Mouse (Mus musculus): ENCODE results near the gene Gm8947. TPM values are rescaled to one million over a fixed set of nuclear protein-coding genes. Genes with fewer than 3 reads are reported as not detected.
"Not testable (repeated sequence)": the region's sequence is repeated elsewhere in the genome, so short reads cannot be mapped to it uniquely, and the experiment has no call there.

Gene Gm8947
- polyA plus RNA-seq, 1 experiment from 2014 or later, result 0.23 TPM

DNA sequence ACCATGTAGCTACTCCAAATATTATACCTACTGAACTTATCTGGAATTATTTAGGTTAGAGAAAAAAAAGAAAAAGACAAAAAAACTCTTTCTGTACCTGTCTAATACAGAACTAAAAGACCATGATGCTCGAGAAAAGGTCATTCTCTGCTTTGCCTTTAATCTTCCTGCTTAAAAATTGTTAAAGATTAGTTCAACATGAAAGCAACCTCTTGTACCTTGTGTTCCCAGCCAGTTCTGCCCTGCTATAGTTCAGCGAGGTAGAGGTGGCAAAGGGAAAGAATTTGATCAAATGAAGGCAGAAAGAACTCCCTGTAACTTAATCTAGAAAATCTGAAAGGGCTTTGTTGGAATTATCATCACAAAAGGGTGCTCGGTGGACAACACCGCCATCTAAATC is 3.8 kb downstream of the Gm8947 start:
- H3K27ac ChIP-seq (replicated peaks); H3K36me3 ChIP-seq; H3K9me3 ChIP-seq (replicated peaks); H3K4me3 ChIP-seq; H3K27me3 ChIP-seq (ENCODE audit: low read depth, poor library complexity, severe bottlenecking); H3K4me1 ChIP-seq; DNase-seq (ENCODE audit: low spot score): not testable (repeated sequence)
- WGBS, result 51% methylated on average over 4 of the region's 4 CpGs

DNA sequence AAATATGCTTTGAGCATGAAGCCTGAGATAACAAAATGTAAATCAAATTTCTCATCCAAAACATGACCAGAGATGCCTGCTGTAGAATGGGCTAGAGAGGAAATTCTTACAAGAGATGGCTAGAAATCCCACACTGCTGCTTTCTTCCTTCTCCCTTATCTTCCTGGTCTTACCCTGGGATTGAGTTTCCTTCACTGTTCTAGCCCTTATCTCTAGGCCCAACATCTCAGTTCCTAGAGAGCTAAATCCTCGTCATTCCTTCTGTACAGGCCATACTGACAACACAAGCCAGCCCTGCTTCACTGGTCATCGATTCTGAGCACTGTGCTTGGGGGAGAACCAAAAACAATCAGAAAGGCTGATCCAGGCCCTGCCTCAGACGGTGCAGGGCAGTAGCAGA is 4.5 kb downstream of the Gm8947 start:
- H3K36me3 ChIP-seq; H3K27ac ChIP-seq (replicated peaks); H3K9me3 ChIP-seq (replicated peaks); DNase-seq (ENCODE audit: low spot score); H3K4me3 ChIP-seq; H3K4me1 ChIP-seq; H3K27me3 ChIP-seq (ENCODE audit: low read depth, poor library complexity, severe bottlenecking): not testable (repeated sequence)
- WGBS, result 78% methylated on average over 3 of the region's 3 CpGs

DNA sequence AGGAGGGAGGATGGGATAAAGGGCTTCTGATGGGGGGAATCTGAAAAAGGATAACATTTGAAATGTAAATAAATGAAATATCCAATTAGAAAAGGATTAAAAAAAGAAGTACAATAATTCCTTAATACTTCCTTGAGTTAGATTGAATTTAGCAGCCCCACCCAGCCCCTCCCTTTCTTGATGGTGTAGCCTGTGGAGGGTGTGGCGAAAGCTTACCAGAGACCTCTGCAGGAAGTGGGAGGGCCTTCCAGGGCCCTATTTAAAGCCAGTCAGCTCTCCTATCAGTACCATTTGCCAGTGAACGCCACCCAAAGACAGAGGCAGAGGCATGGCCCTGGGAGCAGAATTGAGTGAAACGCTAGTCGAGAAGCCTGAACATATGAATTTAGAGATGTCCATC is 5.9 kb downstream of the Gm8947 start, which contains the start of gene Gm47995:
TSS of gene Gm47995 (plus strand) at position 329 of the 400 bp plus-strand sequence.
- H3K36me3 ChIP-seq; DNase-seq (ENCODE audit: low spot score); H3K27me3 ChIP-seq (ENCODE audit: low read depth, poor library complexity, severe bottlenecking); H3K4me3 ChIP-seq; H3K9me3 ChIP-seq (replicated peaks); H3K4me1 ChIP-seq; H3K27ac ChIP-seq (replicated peaks): not testable (repeated sequence)
- 82% methylated on average over 2 of the region's 4 CpGs for WGBS

DNA sequence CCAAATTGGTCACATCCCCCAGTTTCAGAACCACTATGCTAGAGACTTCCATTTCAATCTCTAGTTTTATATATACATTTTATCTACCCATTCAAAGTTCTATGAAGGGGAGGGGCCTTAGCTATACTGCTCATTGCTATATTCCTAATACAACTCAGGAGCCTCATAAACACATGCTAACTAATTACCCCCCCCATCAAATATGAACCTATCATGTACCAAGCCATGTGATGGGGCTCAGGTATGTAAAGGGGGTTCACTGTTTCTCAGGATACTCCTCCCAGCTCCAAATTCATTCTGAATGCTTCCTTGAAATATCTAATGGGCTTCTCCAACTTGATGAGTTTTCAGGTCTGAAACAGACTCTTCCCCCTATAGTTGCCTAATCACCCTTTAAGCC is 8.4 kb downstream of the Gm8947 start:
- not testable (repeated sequence) for H3K4me3 ChIP-seq; H3K27ac ChIP-seq (replicated peaks); H3K27me3 ChIP-seq (ENCODE audit: low read depth, poor library complexity, severe bottlenecking); H3K4me1 ChIP-seq; DNase-seq (ENCODE audit: low spot score); H3K36me3 ChIP-seq; H3K9me3 ChIP-seq (replicated peaks)

DNA sequence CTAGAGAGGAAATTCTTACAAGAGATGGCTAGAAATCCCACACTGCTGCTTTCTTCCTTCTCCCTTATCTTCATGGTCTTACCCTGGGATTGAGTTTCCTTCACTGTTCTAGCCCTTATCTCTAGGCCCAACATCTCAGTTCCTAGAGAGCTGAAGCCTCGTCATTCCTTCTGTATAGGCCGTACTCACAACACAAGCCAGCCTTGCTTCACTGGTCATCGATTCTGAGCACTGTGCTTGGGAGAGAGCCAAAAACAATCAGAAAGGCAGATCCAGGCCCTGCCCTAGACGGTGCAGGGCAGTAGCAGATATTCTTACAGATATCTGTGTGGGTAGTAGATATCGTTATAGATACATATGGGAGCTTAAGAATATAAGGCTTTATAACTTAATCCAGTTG is 10.6 kb downstream of the Gm8947 start:
- DNase-seq (ENCODE audit: low spot score); H3K36me3 ChIP-seq; H3K27me3 ChIP-seq (ENCODE audit: low read depth, poor library complexity, severe bottlenecking); H3K9me3 ChIP-seq (replicated peaks); H3K4me1 ChIP-seq; H3K4me3 ChIP-seq; H3K27ac ChIP-seq (replicated peaks): not testable (repeated sequence)
- WGBS, result 78% methylated on average over 4 of the region's 5 CpGs

DNA sequence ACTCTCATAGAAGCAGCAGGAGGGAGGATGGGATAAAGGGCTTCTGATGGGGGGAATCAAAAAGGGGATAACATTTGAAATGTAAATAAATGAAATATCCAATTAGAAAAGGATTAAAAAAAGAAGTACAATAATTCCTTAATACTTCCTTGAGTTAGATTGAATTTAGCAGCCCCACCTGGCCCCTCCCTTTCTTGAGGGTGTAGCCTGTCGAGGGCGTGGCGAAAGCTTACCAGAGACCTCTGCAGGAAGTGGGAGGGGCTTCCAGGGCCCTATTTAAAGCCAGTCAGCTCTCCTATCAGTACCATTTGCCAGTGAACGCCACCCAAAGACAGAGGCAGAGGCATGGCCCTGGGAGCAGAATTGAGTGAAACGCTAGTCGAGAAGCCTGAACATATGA is 11.6 kb downstream of the Gm8947 start, which contains the start of gene 3110040M04Rik:
TSS of gene 3110040M04Rik (plus strand) at position 304 of the 400 bp plus-strand sequence.
- not testable (repeated sequence) for H3K4me1 ChIP-seq; H3K4me3 ChIP-seq; H3K27ac ChIP-seq (replicated peaks); H3K9me3 ChIP-seq (replicated peaks); DNase-seq (ENCODE audit: low spot score); H3K36me3 ChIP-seq; H3K27me3 ChIP-seq (ENCODE audit: low read depth, poor library complexity, severe bottlenecking)
- WGBS, result no CpG with 5 or more reads among the region's 6 CpGs

DNA sequence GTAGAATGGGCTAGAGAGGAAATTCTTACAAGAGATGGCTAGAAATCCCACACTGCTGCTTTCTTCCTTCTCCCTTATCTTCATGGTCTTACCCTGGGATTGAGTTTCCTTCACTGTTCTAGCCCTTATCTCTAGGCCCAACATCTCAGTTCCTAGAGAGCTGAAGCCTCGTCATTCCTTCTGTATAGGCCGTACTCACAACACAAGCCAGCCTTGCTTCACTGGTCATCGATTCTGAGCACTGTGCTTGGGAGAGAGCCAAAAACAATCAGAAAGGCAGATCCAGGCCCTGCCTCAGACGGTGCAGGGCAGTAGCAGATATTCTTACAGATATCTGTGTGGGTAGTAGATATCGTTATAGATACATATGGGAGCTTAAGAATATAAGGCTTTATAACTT is 16.3 kb downstream of the Gm8947 start:
- not testable (repeated sequence) for H3K4me3 ChIP-seq; H3K27ac ChIP-seq (replicated peaks); DNase-seq (ENCODE audit: low spot score); H3K9me3 ChIP-seq (replicated peaks); H3K4me1 ChIP-seq; H3K27me3 ChIP-seq (ENCODE audit: low read depth, poor library complexity, severe bottlenecking); H3K36me3 ChIP-seq
- WGBS, result 82% methylated on average over 4 of the region's 5 CpGs

DNA sequence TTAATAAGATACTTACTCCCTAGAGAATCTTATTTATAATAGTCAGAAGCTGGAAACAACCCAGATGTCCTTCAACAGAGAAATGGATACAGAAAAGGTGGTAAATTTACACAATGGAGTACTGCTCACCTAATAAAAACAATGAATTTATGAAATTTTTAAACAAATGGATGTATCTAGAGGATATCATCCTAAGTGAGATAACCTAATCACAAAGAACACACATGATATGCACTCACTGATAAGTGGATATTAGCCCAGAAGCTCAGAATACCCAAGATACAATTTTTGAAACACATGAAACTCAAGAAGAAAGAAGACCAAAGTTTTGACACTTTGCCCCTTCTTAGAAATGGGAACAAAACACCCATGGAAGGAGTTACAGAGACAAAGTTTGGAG is 16.8 kb downstream of the Gm8947 start:
- H3K27ac ChIP-seq (replicated peaks); H3K4me1 ChIP-seq; DNase-seq (ENCODE audit: low spot score); H3K36me3 ChIP-seq; H3K4me3 ChIP-seq; H3K27me3 ChIP-seq (ENCODE audit: low read depth, poor library complexity, severe bottlenecking); H3K9me3 ChIP-seq (replicated peaks): not testable (repeated sequence)

DNA sequence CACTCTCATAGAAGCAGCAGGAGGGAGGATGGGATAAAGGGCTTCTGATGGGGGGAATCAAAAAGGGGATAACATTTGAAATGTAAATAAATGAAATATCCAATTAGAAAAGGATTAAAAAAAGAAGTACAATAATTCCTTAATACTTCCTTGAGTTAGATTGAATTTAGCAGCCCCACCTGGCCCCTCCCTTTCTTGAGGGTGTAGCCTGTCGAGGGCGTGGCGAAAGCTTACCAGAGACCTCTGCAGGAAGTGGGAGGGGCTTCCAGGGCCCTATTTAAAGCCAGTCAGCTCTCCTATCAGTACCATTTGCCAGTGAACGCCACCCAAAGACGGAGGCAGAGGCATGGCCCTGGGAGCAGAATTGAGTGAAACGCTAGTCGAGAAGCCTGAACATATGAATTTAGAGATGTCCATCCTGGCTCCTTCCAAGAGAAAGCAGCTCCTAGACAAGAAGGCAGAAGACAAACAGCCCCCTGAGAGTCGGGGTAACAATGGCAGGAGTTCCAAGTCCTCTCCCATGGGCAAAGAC is 17.7 kb downstream of the Gm8947 start, which contains the start of gene Gm47996:
TSS of gene Gm47996 (plus strand) at position 308 of the 532 bp plus-strand sequence.
- not testable (repeated sequence) for DNase-seq (ENCODE audit: low spot score); H3K27me3 ChIP-seq (ENCODE audit: low read depth, poor library complexity, severe bottlenecking); H3K27ac ChIP-seq (replicated peaks); H3K36me3 ChIP-seq; H3K4me1 ChIP-seq; H3K4me3 ChIP-seq; H3K9me3 ChIP-seq (replicated peaks)
- WGBS, result 96% methylated on average over 4 of the region's 8 CpGs

DNA sequence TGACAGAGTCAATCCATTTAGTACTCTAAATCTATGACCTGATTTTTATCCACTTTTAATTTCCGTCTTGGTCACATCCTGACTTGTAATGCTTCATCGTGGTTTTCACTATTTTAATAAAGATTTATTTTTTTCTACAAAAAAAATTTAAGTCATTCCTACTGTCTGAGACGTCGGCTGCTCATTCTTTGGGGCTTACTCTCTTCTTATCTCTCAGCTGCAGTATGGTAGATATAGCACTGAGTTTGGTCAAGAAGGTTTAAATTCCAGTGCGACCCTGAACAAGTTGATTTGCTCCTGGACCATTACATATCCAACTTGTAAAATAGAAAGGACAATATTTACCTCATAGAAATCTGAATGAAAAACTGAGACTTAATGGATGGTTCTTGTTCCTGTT is 19.5 kb downstream of the Gm8947 start:
- H3K9me3 ChIP-seq (replicated peaks); H3K27ac ChIP-seq (replicated peaks); H3K36me3 ChIP-seq; H3K4me3 ChIP-seq; H3K4me1 ChIP-seq; DNase-seq (ENCODE audit: low spot score); H3K27me3 ChIP-seq (ENCODE audit: low read depth, poor library complexity, severe bottlenecking): not testable (repeated sequence)
- 90% methylated on average over 5 of the region's 5 CpGs for WGBS

DNA sequence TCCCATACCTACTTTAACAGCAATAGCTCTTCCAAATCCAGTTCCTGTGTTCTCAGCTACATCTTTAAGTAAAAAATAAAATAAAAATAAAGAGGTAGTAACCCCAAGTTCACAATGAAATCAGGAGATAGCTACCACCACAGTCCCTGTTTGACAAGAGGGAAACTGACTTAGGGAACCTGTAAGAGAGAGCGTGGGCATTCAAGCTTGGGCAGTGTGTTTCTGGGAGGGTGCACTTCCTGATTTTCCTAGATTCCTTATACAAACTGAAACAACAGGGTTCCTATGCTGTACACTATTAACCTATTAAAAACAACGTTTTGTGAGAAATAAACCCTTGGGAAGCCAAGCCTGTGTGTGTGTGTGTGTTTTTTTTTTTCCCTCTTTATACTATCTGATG is 22.7 kb downstream of the Gm8947 start:
- no peak overlapping the region for H3K4me3 ChIP-seq
- H3K36me3 ChIP-seq, result no peaks in the 10 kb centered on the region
- H3K27me3 ChIP-seq (ENCODE audit: low read depth, poor library complexity, severe bottlenecking), result no peaks in the 10 kb centered on the region
- H3K27ac ChIP-seq (replicated peaks), result no peak overlapping the region
- peaks cover 6% of the 10 kb centered on the region for H3K4me1 ChIP-seq
- WGBS, result 78% methylated on average over 2 of the region's 2 CpGs
- DNase-seq (ENCODE audit: low spot score), result no peak
- H3K9me3 ChIP-seq (replicated peaks), result no peaks in the 10 kb centered on the region

DNA sequence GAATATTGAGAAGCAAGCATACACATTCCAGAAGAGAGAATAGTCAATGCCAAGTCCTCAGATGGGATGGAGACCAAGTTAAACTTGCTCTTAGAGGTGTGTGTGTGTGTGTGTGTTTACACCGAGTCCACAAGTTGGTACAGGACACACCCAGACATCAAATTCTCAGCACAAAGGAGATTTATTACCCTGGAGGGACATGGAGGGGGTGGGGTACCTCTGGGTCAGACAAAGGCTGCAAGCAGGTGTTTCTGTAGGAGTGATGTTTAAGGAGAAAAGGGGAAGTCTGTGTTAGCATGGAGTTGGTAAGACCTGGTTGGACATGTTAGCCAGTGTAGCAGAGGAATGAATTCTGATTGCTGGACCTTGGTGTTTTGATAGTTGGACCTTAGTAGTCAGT is 23.8 kb downstream of the Gm8947 start:
- no peaks in the 10 kb centered on the region for H3K27me3 ChIP-seq (ENCODE audit: low read depth, poor library complexity, severe bottlenecking)
- H3K9me3 ChIP-seq (replicated peaks), result no peaks in the 10 kb centered on the region
- H3K36me3 ChIP-seq, result no peaks in the 10 kb centered on the region
- no peak for DNase-seq (ENCODE audit: low spot score)
- H3K27ac ChIP-seq (replicated peaks), result no peak overlapping the region
- 84% methylated on average over 1 of the region's 1 CpGs for WGBS
- H3K4me1 ChIP-seq, result peaks cover 6% of the 10 kb centered on the region
- no peak overlapping the region for H3K4me3 ChIP-seq

DNA sequence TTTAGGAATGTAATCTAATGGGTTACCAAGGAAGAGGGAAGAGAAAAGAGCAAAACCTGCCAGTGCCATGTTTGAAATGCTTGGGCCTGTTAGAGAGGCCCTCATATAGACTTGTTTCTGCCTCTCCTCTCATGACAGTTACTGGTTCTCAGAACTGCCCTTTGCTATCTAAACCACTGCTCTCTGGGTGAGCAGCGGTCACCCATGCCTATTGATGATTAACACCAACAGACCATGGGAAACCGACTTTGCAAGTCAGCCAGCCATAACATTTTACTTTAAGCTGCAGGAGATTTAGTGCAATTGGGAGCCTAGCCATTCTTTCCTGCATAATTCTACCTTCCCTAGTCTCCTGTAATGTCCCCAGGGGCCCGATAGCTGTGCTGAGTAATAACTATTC is 24.2 kb downstream of the Gm8947 start:
- Histone ChIP-seq H3K4me1 (peaks cover 6% of the 10 kb centered on the region), H3K27ac (replicated peaks) (no peak overlapping the region), H3K27me3 (ENCODE audit: low read depth, poor library complexity, severe bottlenecking) (no peaks in the 10 kb centered on the region), H3K9me3 (replicated peaks) (no peaks in the 10 kb centered on the region), H3K36me3 (no peaks in the 10 kb centered on the region), H3K4me3 (no peak overlapping the region)
- WGBS, result 56% methylated on average over 3 of the region's 3 CpGs
- DNase-seq (ENCODE audit: low spot score), result no peak

DNA sequence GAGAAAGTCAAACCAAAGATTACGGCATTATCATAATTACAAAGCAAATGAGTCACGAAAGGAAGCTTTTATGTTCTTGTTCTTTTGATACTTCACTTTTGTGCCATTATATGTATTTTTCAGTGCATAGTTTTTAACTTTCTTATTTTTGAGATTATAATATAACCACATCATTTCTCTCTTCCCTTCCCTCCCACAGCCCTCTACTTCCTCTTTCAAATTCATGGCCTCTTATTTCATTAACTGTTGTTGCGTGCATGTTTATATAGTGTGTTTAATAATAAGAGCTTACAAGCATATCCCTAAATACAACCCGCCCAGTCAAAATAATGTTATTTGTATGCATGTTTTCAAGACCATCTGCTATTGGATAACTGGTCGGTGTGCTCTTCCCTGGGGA is 26.9 kb downstream of the Gm8947 start:
- no peak overlapping the region for H3K27ac ChIP-seq (replicated peaks)
- WGBS, result 90% methylated on average over 5 of the region's 5 CpGs
- H3K4me3 ChIP-seq, result no peak overlapping the region
- no peaks in the 10 kb centered on the region for H3K9me3 ChIP-seq (replicated peaks)
- peaks cover 6% of the 10 kb centered on the region for H3K4me1 ChIP-seq
- H3K27me3 ChIP-seq (ENCODE audit: low read depth, poor library complexity, severe bottlenecking), result no peaks in the 10 kb centered on the region
- DNase-seq (ENCODE audit: low spot score), result no peak
- no peaks in the 10 kb centered on the region for H3K36me3 ChIP-seq

Data from midbrain, embryonic 10.5 days (tissue).